Mouse (Mus musculus) lung, postnatal 0 days (tissue): ENCODE data around the gene Hs3st1. TPM values are rescaled to one million over a fixed set of nuclear protein-coding genes. Genes with fewer than 3 reads are reported as not detected.

ENCODE experiments used
- ATAC-seq: fragments of 200-750 bp; cut with Nextera tagmentation; 2 replicates; pipeline ENCODE4 v1.8.0; 2017; ENCODE audit warnings: moderate library complexity
- DNase-seq: peaks from one replicate; pipeline ENCODE4 v3.0.0-alpha.2; 2016; ENCODE audit warnings: low spot score
- H3K27ac ChIP-seq: fragments of 300-500 bp; sonication (generic); 2 replicates; pipeline ENCODE4 v1.5.1; 2014; ENCODE audit warnings: antibody characterized with exemption, mild to moderate bottlenecking, low read length, mixed read lengths
- H3K27me3 ChIP-seq: fragments of 300-500 bp; sonication (generic); replicated peaks from 2 replicates; pipeline ENCODE4 v1.6.1; 2014; ENCODE audit warnings: low read length, mixed read lengths; ENCODE audit not compliant: insufficient read depth
- H3K36me3 ChIP-seq: fragments of 300-500 bp; sonication (generic); 2 replicates; pipeline ENCODE4 v1.6.1; 2014; ENCODE audit warnings: low read length, mixed read lengths; ENCODE audit not compliant: insufficient read depth
- H3K4me1 ChIP-seq: fragments of 300-500 bp; sonication (generic); 2 replicates; pipeline ENCODE4 v1.6.1; 2014; ENCODE audit warnings: antibody characterized with exemption, low read depth, low read length, mixed read lengths; ENCODE audit not compliant: insufficient read depth
- H3K4me2 ChIP-seq: fragments of 300-500 bp; sonication (generic); replicated peaks from 2 replicates; pipeline ENCODE4 v1.6.1; 2014; ENCODE audit warnings: low read depth, mild to moderate bottlenecking, low read length, moderate library complexity, mixed read lengths
- H3K4me3 ChIP-seq: fragments of 300-500 bp; sonication (generic); 2 replicates; pipeline ENCODE4 v1.5.1; 2014; ENCODE audit warnings: low read depth, low read length
- H3K9ac ChIP-seq: fragments of 300-500 bp; sonication (generic); replicated peaks from 2 replicates; pipeline ENCODE4 v1.6.1; 2014; ENCODE audit warnings: low read depth, mild to moderate bottlenecking
- H3K9me3 ChIP-seq: fragments of 300-500 bp; sonication (generic); 2 replicates; pipeline ENCODE4 v1.6.1; 2016; ENCODE audit warnings: low read length, mixed read lengths
- CTCF ChIP-seq: IDR thresholded peaks from 2 replicates; pipeline ENCODE4 v1.5.1; 2016; ENCODE audit warnings: antibody characterized with exemption, mild to moderate bottlenecking
- EP300 ChIP-seq: IDR thresholded peaks from 2 replicates; pipeline ENCODE4 v1.6.1; 2016; ENCODE audit warnings: antibody characterized with exemption, mild to moderate bottlenecking, control low read depth
- WGBS: fragments of 180-500 bp; shearing (Covaris S2); extraction: QIAGEN DNeasy Blood & Tissue Kit; methylation state at CpG from one replicate; pipeline ENCODE4 v1.1.7; 2014; 5-methylcytosine and 5-hydroxymethylcytosine counted together
- polyA plus RNA-seq: library from polyadenylated mRNA; unstranded; fragments of >200 nt; fragmentation: Nextera tagmentation; extraction: Ambion mirVana; gene quantifications from 2 replicates; pipeline ENCODE4 v1.2.1, GENCODE M21; 2015

Hs3st1 gene
- polyA plus RNA-seq, 1 experiment from 2014 or later = 17.5 TPM

GRCm38 (mm10) chr5:39644827-39645380, 110.4 kb downstream of the Hs3st1 start:
- peak overlapping the region; percentile 23; the same call in 1 of the 2 replicates for H3K9ac ChIP-seq
- DNase-seq (no peak), ATAC-seq (peak; percentile 42)
- peak overlapping the region; percentile 86 for H3K4me2 ChIP-seq
- TF ChIP-seq CTCF = no peak
- TF ChIP-seq EP300 = no peak
- H3K27ac ChIP-seq = no peak overlapping the region
- peaks cover 10% of the 10 kb centered on the region; the same call in 1 of the 2 replicates for H3K27me3 ChIP-seq
- peak overlapping the region; percentile 52 for H3K4me3 ChIP-seq
- no peaks in the 10 kb centered on the region for H3K36me3 ChIP-seq
- 2% methylated on average over 28 of the region's 28 CpGs for WGBS
- H3K9me3 ChIP-seq = no peaks in the 10 kb centered on the region
- peaks cover 11% of the 10 kb centered on the region for H3K4me1 ChIP-seq

GRCm38 (mm10) chr5:39643924-39644826, 111.1 kb downstream of the Hs3st1 start:
- DNase-seq (peak; percentile 95), ATAC-seq (peak; percentile 99)
- no peaks in the 10 kb centered on the region for H3K36me3 ChIP-seq
- no peak overlapping the region for H3K27ac ChIP-seq
- H3K9ac ChIP-seq = peak overlapping the region; percentile 23
- peak overlapping the region; percentile 86 for H3K4me2 ChIP-seq
- peak overlapping the region; percentile 52 for H3K4me3 ChIP-seq
- no peaks in the 10 kb centered on the region for H3K9me3 ChIP-seq
- H3K4me1 ChIP-seq = peaks cover 11% of the 10 kb centered on the region
- peaks cover 10% of the 10 kb centered on the region; the same call in 1 of the 2 replicates for H3K27me3 ChIP-seq
- TF ChIP-seq EP300 (no peak), CTCF (peak; percentile 82)
- WGBS = 0% methylated on average over 56 of the region's 56 CpGs

GRCm38 (mm10) chr5:39643260-39643923, 111.9 kb downstream of the Hs3st1 start:
- Histone ChIP-seq H3K4me2 (peak overlapping the region; percentile 86), H3K27me3 (peaks cover 10% of the 10 kb centered on the region; the same call in 1 of the 2 replicates), H3K9ac (no peak overlapping the region), H3K36me3 (no peaks in the 10 kb centered on the region), H3K4me3 (peak overlapping the region; percentile 52), H3K9me3 (no peaks in the 10 kb centered on the region), H3K27ac (no peak overlapping the region), H3K4me1 (peaks cover 11% of the 10 kb centered on the region)
- TF ChIP-seq EP300 (no peak), CTCF (no peak)
- DNase-seq (no peak), ATAC-seq (no peak)
- WGBS = 3% methylated on average over 22 of the region's 22 CpGs

DNA sequence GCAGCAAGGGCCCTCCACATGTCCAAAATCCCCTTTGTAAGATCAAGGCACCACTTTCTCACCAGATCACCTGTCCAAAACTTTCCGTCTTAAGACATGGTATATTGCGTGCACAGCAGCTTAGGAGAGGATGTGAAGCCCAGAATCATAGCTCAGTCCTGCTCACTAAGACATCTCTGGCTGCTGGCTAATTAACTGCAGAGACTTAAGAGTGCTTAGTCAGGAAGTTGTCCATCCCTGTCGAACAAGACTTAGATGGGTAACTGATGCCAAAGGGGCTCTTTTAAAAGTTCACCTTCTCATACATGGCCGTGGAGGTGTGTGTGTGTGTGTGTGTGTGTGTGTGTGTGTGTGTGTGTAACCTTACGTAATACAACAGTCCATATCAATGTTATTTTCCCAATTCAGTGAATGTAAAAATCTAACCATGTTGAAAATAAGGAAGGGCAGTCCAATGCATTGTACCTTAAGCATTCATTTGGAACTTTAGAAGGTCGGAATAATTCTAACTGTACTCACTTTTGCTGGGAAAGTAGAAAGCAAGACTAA, 113.0 kb downstream of the Hs3st1 start:
- Histone ChIP-seq H3K27me3 (peaks cover 10% of the 10 kb centered on the region; the same call in 1 of the 2 replicates), H3K9ac (no peak overlapping the region), H3K4me3 (no peak overlapping the region), H3K4me1 (peaks cover 11% of the 10 kb centered on the region), H3K36me3 (no peaks in the 10 kb centered on the region), H3K4me2 (no peak overlapping the region), H3K9me3 (no peaks in the 10 kb centered on the region), H3K27ac (no peak overlapping the region)
- 74% methylated on average over 6 of the region's 6 CpGs for WGBS
- no peak for ATAC-seq
- TF ChIP-seq EP300 (no peak), CTCF (no peak)
- no peak for DNase-seq

DNA sequence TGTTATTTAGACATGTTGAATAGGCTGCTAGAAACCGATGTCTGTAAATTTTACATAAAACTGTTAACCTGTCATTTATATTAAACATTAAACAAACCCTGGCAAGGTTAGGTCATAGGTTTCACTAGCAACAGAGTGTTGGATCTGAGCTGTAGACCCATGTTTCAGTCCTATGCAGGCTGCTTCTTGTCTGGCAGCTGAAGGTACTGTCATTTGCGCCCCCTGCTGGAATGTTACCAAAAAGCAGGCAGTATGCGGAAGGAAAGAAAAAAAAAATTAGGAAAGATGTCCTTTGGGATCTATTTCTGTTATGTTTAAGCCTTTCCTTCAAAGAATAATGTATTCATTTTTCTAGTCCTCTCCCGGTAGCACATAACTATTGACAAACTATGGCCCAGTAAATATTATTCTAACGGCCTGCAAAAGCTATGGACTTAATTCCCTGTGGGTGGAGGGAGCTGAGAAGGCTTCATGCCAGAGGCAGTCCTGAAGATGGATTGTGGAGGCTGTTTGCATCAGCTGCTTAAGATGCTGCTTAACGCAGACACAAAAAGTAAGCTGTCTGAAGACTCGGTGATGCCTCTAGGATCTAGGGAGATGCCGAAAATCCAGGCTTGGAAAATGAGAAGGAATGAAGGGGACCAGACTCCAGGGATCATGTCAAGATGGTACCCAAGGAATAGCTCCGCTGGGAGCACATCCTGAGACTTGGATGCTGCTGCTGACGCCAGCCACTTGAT, 115.7 kb downstream of the Hs3st1 start:
- TF ChIP-seq CTCF = peak; percentile 85
- no peak for TF ChIP-seq EP300
- no peak overlapping the region for H3K27ac ChIP-seq
- no peak overlapping the region for H3K4me2 ChIP-seq
- 33% methylated on average over 10 of the region's 10 CpGs for WGBS
- H3K4me3 ChIP-seq = no peak overlapping the region
- H3K36me3 ChIP-seq = no peaks in the 10 kb centered on the region
- H3K4me1 ChIP-seq = peaks cover 6% of the 10 kb centered on the region
- H3K27me3 ChIP-seq = peaks cover 10% of the 10 kb centered on the region; the same call in 1 of the 2 replicates
- ATAC-seq (no peak), DNase-seq (peak; percentile 60)
- no peaks in the 10 kb centered on the region for H3K9me3 ChIP-seq
- no peak overlapping the region for H3K9ac ChIP-seq
